Comparison of ENCODE assay signal across 8 mouse cellular contexts in the genomic region with DNA sequence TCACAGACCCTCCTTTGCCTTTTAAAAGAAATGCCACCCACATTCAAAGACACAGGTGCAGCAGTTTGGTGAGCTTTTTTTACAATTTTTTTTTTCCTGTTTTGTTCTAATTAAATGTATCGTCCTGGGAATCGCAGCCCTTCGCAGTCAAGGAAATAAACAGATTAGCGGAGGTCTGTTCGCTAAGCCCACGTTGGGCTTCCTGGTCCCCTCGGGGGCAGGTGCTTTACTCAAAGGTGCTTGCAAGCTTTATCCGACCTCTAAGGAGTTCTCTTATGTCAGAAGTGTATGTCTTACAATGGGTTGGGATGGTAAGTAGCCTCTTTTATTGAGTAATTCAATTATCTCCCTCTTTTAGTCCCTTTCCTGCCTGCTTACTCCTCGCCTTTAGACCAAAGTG. TPM values are rescaled to one million over a fixed set of nuclear protein-coding genes. Genes with fewer than 3 reads are reported as not detected.
A peak's percentile ranks its signal among the peaks of the same experiment; 100 is the strongest.
DNase-seq lines count a peak whose midpoint lies in the region; ATAC-seq lines count a peak whose summit lies in the region.

No protein-coding gene starts in this region.

- intact Hi-C loops in heart, postnatal 14 days (cut with DNase I): no loop called here

- H3K9ac ChIP-seq in embryonic facial prominence, embryonic 14.5 days (ENCODE audit: low read depth, low read length): peak overlapping the region; percentile 100
- H3K9ac ChIP-seq in limb, embryonic 12.5 days (replicated peaks): peak overlapping the region; percentile 99
- H3K9ac ChIP-seq in stomach, embryonic 14.5 days (replicated peaks; ENCODE audit: low read depth, low read length): peak overlapping the region; percentile 100

- H3K4me2 ChIP-seq in embryonic facial prominence, embryonic 14.5 days (ENCODE audit: low read depth, low read length): peak overlapping the region; percentile 74
- peak overlapping the region; percentile 81 for H3K4me2 ChIP-seq in limb, embryonic 12.5 days
- H3K4me2 ChIP-seq in stomach, embryonic 14.5 days (replicated peaks; ENCODE audit: low read depth, low read length): peak overlapping the region; percentile 98

- ATAC-seq in embryonic facial prominence, embryonic 14.5 days (ENCODE audit: low read depth): no peak
- ATAC-seq in limb, embryonic 12.5 days (ENCODE audit: insufficient number of reproducible peaks, insufficient read depth, low FRiP score, low TSS enrichment, low read depth): no peak
- ATAC-seq in stomach, embryonic 14.5 days (ENCODE audit: insufficient number of reproducible peaks, insufficient read depth, low FRiP score, low read depth): no peak

- no peaks in the 10 kb centered on the region for H3K27me3 ChIP-seq in heart, embryonic 10.5 days (ENCODE audit: insufficient read depth, poor library complexity, severe bottlenecking)
- no peaks in the 10 kb centered on the region for H3K27me3 ChIP-seq in embryonic facial prominence, embryonic 14.5 days (replicated peaks; ENCODE audit: control insufficient read depth, insufficient read depth, low read length)
- no peaks in the 10 kb centered on the region for H3K27me3 ChIP-seq in limb, embryonic 12.5 days
- H3K27me3 ChIP-seq in stomach, embryonic 14.5 days (ENCODE audit: control insufficient read depth, insufficient read depth, low read length): no peaks in the 10 kb centered on the region

- H3K4me1 ChIP-seq in heart, embryonic 10.5 days: peaks cover 44% of the 10 kb centered on the region
- peaks cover 29% of the 10 kb centered on the region for H3K4me1 ChIP-seq in embryonic facial prominence, embryonic 14.5 days (ENCODE audit: control insufficient read depth, insufficient read depth, low read length)
- peaks cover 38% of the 10 kb centered on the region for H3K4me1 ChIP-seq in limb, embryonic 12.5 days (replicated peaks)
- peaks cover 33% of the 10 kb centered on the region for H3K4me1 ChIP-seq in stomach, embryonic 14.5 days (ENCODE audit: control insufficient read depth, insufficient read depth, low read length)

- WGBS in heart, embryonic 10.5 days: 3% methylated on average over 9 of the region's 9 CpGs
- 2% methylated on average over 9 of the region's 9 CpGs for WGBS in embryonic facial prominence, embryonic 14.5 days
- 2% methylated on average over 9 of the region's 9 CpGs for WGBS in limb, embryonic 12.5 days
- WGBS in stomach, embryonic 14.5 days: 2% methylated on average over 9 of the region's 9 CpGs

- H3K36me3 ChIP-seq in heart, embryonic 10.5 days: peaks cover 5% of the 10 kb centered on the region; the same call in 1 of the 2 replicates
- H3K36me3 ChIP-seq in embryonic facial prominence, embryonic 14.5 days (ENCODE audit: control insufficient read depth, insufficient read depth, low read length): no peaks in the 10 kb centered on the region
- H3K36me3 ChIP-seq in limb, embryonic 12.5 days: peaks cover 21% of the 10 kb centered on the region
- no peaks in the 10 kb centered on the region for H3K36me3 ChIP-seq in stomach, embryonic 14.5 days (ENCODE audit: control insufficient read depth, insufficient read depth, low read length)

- H3K9me3 ChIP-seq in heart, embryonic 10.5 days: no peaks in the 10 kb centered on the region
- no peaks in the 10 kb centered on the region for H3K9me3 ChIP-seq in embryonic facial prominence, embryonic 14.5 days (ENCODE audit: control insufficient read depth, low read length)
- no peaks in the 10 kb centered on the region for H3K9me3 ChIP-seq in limb, embryonic 12.5 days
- H3K9me3 ChIP-seq in stomach, embryonic 14.5 days (ENCODE audit: control insufficient read depth, low read depth, low read length): no peaks in the 10 kb centered on the region

- peak overlapping the region; percentile 100 for H3K27ac ChIP-seq in heart, embryonic 10.5 days
- peak overlapping the region; percentile 100 for H3K27ac ChIP-seq in embryonic facial prominence, embryonic 14.5 days (replicated peaks; ENCODE audit: low read depth, low read length)
- peak overlapping the region; percentile 100 for H3K27ac ChIP-seq in limb, embryonic 12.5 days
- H3K27ac ChIP-seq in stomach, embryonic 14.5 days (ENCODE audit: low read length): peak overlapping the region; percentile 100

- H3K4me3 ChIP-seq in heart, embryonic 10.5 days: peak overlapping the region; percentile 92
- peak overlapping the region; percentile 88 for H3K4me3 ChIP-seq in embryonic facial prominence, embryonic 14.5 days (ENCODE audit: low read depth, low read length)
- peak overlapping the region; percentile 88 for H3K4me3 ChIP-seq in limb, embryonic 12.5 days (replicated peaks)
- peak overlapping the region; percentile 75 for H3K4me3 ChIP-seq in stomach, embryonic 14.5 days (ENCODE audit: low read depth, low read length)

- DNase-seq in heart, embryonic 10.5 days (ENCODE audit: low spot score): no peak
- no peak for DNase-seq in heart, postnatal 14 days
- peak; percentile 29 for DNase-seq in A20 (ENCODE audit: low read depth, low spot score)
- DNase-seq in embryonic facial prominence, embryonic 14.5 days (ENCODE audit: low spot score): peak; percentile 43
- DNase-seq in gastrocnemius, postnatal 4 days (ENCODE audit: low spot score in 2 of 2): no peak
- DNase-seq in urinary bladder, postnatal 10 days (ENCODE audit: low spot score): no peak

RNA-seq across cellular contexts. Expression of a gene that starts 1.7 kb away (rescaled TPM):
- 12.9 and 19.4 TPM in 2 replicates for polyA plus RNA-seq in heart, embryonic 10.5 days (2016; fragmentation: Nextera tagmentation; extraction: Ambion mirVana)
- total RNA-seq in heart, postnatal 14 days (2021): 10 to 100 TPM; 29.5 to 30.1 TPM
- polyA plus RNA-seq in embryonic facial prominence, embryonic 14.5 days (2014; fragmentation: Nextera tagmentation; extraction: Ambion mirVana): 12.1 and 13.3 TPM in 2 replicates
- 26.3 and 26.8 TPM in 2 replicates for polyA plus RNA-seq in limb, embryonic 12.5 days (2016; fragmentation: Nextera tagmentation; extraction: Ambion mirVana)
- polyA plus RNA-seq in stomach, embryonic 14.5 days (2014; fragmentation: Nextera tagmentation; extraction: Ambion mirVana): 16.3 and 20.6 TPM in 2 replicates
- 10 to 100 TPM; 49.3 to 51.8 TPM for total RNA-seq in gastrocnemius, postnatal 4 days (2021)

RNA-seq across cellular contexts. Expression of a gene that starts 14.8 kb away (rescaled TPM):
- polyA plus RNA-seq in heart, embryonic 10.5 days (2016; fragmentation: Nextera tagmentation; extraction: Ambion mirVana): 302 and 359 TPM in 2 replicates
- 10 to 100 TPM; 41.8 to 47.6 TPM for total RNA-seq in heart, postnatal 14 days (2021)
- polyA plus RNA-seq in embryonic facial prominence, embryonic 14.5 days (2014; fragmentation: Nextera tagmentation; extraction: Ambion mirVana): 232 and 287 TPM in 2 replicates
- polyA plus RNA-seq in limb, embryonic 12.5 days (2016; fragmentation: Nextera tagmentation; extraction: Ambion mirVana): 404 and 415 TPM in 2 replicates
- polyA plus RNA-seq in stomach, embryonic 14.5 days (2014; fragmentation: Nextera tagmentation; extraction: Ambion mirVana): 266 and 292 TPM in 2 replicates
- 10 to 100 TPM; 76.3 to 77.6 TPM for total RNA-seq in gastrocnemius, postnatal 4 days (2021)

RNA-seq across cellular contexts. Expression of a gene that starts 50.1 kb away (rescaled TPM):
- 90.2 and 91.9 TPM in 2 replicates for polyA plus RNA-seq in heart, embryonic 10.5 days (2016; fragmentation: Nextera tagmentation; extraction: Ambion mirVana)
- total RNA-seq in heart, postnatal 14 days (2021): 10 to 100 TPM; 85.0 to 86.8 TPM
- 49.5 and 54.5 TPM in 2 replicates for polyA plus RNA-seq in embryonic facial prominence, embryonic 14.5 days (2014; fragmentation: Nextera tagmentation; extraction: Ambion mirVana)
- 59.7 and 62.0 TPM in 2 replicates for polyA plus RNA-seq in limb, embryonic 12.5 days (2016; fragmentation: Nextera tagmentation; extraction: Ambion mirVana)
- polyA plus RNA-seq in stomach, embryonic 14.5 days (2014; fragmentation: Nextera tagmentation; extraction: Ambion mirVana): 53.9 and 55.7 TPM in 2 replicates
- 10 to 100 TPM; 21.1 to 27.2 TPM for total RNA-seq in gastrocnemius, postnatal 4 days (2021)

Comparison
In these comparisons a context has a peak if more than half of its experiments do, and no peak if none do; other contexts are left out.
1. DNase-seq: peak in A20 (single experiment) and embryonic facial prominence, embryonic 14.5 days (single experiment); none in heart, embryonic 10.5 days (single experiment), heart, postnatal 14 days (0 of 2), gastrocnemius, postnatal 4 days (0 of 2) and urinary bladder, postnatal 10 days (single experiment).
2. Peak in every context shown above with its lines, with median percentiles within 50 percentile points of each other: H3K27ac ChIP-seq, H3K4me3 ChIP-seq, H3K4me2 ChIP-seq and H3K9ac ChIP-seq.